Mouse (Mus musculus) forebrain, embryonic 12.5 days (tissue): ENCODE data around the gene Pnma5. TPM values are rescaled to one million over a fixed set of nuclear protein-coding genes. Genes with fewer than 3 reads are reported as not detected.

Experiments used
- microRNA counts: library from miRNA; unstranded; fragments of <30 nt; microRNA quantifications from one replicate; lab custom pipeline; 2017
- microRNA-seq: library from miRNA; unstranded; fragments of <30 nt; microRNA quantifications from one replicate; pipeline ENCODE4, GENCODE M21; 2017
- polyA plus RNA-seq: library from polyadenylated mRNA; unstranded; fragments of >200 nt; fragmentation: Nextera tagmentation; extraction: Ambion mirVana; gene quantifications from 2 replicates; pipeline ENCODE4 v1.2.1, GENCODE M21; 2016

Gene Pnma5
- polyA plus RNA-seq, 1 experiment from 2014 or later, result not detected

MicroRNAs within 50 kb of the gene (microRNA counts, 519-probe panel; counts per million panel counts)
- not detected for microRNA mmu-miR-2137 (lab: Ali Mortazavi, UCI)

Small RNA genes within 50 kb of the gene (microRNA-seq; reads per million reads assigned to microRNA genes)
- gene Mir2137, result 11.2 reads per million, percentile 28 among the genes with 10 or more reads in this experiment

Other genes with a start within 250 kb of the Pnma5 start
- gene Gabrq, start 211.9 kb downstream of the Pnma5 start, polyA plus RNA-seq, result 2.0 and 2.7 TPM in 2 replicates
- 103 and 107 TPM in 2 replicates for gene Cetn2, start 118.7 kb downstream of the Pnma5 start, polyA plus RNA-seq
- 35.2 and 36.8 TPM in 2 replicates for gene Nsdhl, start 118.5 kb downstream of the Pnma5 start, polyA plus RNA-seq
- gene Zfp185, start 49.8 kb downstream of the Pnma5 start, polyA plus RNA-seq, result 2.4 and 3.3 TPM in 2 replicates
- gene Pnma3, start 27.7 kb upstream of the Pnma5 start, polyA plus RNA-seq, result 0.99 and 1.0 TPM in 2 replicates
- 0.18 and 0.72 TPM in 2 replicates for gene Xlr4a, start 45.4 kb upstream of the Pnma5 start, polyA plus RNA-seq
- 2.7 and 3.3 TPM in 2 replicates for gene Xlr3a, start 60.0 kb upstream of the Pnma5 start, polyA plus RNA-seq
- 0.31 TPM in 1 of 2 replicates, not detected in the other for gene Gm14685, start 79.9 kb upstream of the Pnma5 start, polyA plus RNA-seq
- not detected in 2 replicates for gene Xlr5b, start 111.7 kb upstream of the Pnma5 start, polyA plus RNA-seq
- 0.45 TPM in 1 of 2 replicates, not detected in the other for gene DXBay18, start 112.3 kb upstream of the Pnma5 start, polyA plus RNA-seq
- gene Spin2d, start 139.9 kb upstream of the Pnma5 start, polyA plus RNA-seq, result not detected in 2 replicates
- 13.6 and 14.0 TPM in 2 replicates for gene Xlr3b, start 155.1 kb upstream of the Pnma5 start, polyA plus RNA-seq
- 0.28 and 0.93 TPM in 2 replicates for gene Xlr4b, start 177.2 kb upstream of the Pnma5 start, polyA plus RNA-seq
- 20.5 and 22.5 TPM in 2 replicates for gene F8a, start 191.2 kb upstream of the Pnma5 start, polyA plus RNA-seq
- gene Xlr4c, start 206.0 kb upstream of the Pnma5 start, polyA plus RNA-seq, result 0.20 TPM in 1 of 2 replicates, not detected in the other
- gene Xlr3c, start 228.3 kb upstream of the Pnma5 start, polyA plus RNA-seq, result 0.23 TPM in 1 of 2 replicates, not detected in the other